Mouse (Mus musculus) liver, adult 10 weeks (tissue): ENCODE results near the gene Tex13b. TPM values are rescaled to one million over a fixed set of nuclear protein-coding genes. Genes with fewer than 3 reads are reported as not detected.

Source experiments
- polyA plus RNA-seq: library from polyadenylated mRNA; stranded (reverse); fragments of 350-450 nt; fragmentation: Illumina TruSeq; extraction: RNeasy Lipid Tissue Mini Kit (QIAGEN cat#74804); gene quantifications from one replicate; pipeline ENCODE4 v1.2.3, GENCODE M21; 2014; ENCODE audit warnings: low read depth, low replicate concordance

Gene Tex13b
- polyA plus RNA-seq, result not detected

DNA sequence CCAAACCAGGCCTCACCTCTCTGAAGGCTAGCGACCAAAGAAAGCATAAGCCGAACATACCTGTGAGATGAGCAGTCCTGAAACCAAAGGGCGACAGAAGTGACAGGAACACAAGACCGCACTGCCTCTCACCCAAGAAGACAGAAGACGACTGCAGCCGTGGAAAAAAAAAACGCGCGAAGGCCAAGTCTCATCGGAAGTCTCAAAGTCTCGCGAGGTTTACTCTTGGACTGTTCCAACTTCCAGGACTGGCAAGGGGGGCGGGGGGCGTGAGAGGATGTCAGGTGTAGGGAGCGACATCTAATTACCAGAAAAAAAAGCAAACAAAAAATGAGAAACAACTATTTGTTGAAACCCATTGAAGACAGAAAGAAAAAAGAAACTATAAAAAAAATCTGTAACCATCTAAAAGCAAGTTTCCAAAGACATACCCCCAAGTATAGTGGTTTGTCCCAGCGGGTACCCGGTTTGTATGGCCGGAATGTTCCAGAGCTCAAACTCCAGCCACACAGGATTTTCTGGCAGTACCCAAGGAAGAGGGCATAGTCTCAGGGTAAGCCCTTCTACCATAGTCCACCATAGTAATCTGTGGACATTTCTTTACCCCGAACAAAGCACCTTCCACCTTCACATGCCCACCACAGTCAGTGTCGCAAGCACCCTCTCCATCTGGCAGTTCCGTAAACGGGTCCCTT, at the start of gene Tex13b:
TSS of gene Tex13b (minus strand) at position 122 of the 695 bp plus-strand sequence.

Other genes starting within 250 kb of the Tex13b start
- 96.3 TPM for gene Tsc22d3, start 212.8 kb downstream of the Tex13b start, polyA plus RNA-seq
- 8.0 TPM for gene Mid2, start 148.8 kb downstream of the Tex13b start, polyA plus RNA-seq
- gene Vsig1, start 94.2 kb upstream of the Tex13b start, polyA plus RNA-seq, result not detected
- 18.4 TPM for gene Psmd10, start 143.3 kb upstream of the Tex13b start, polyA plus RNA-seq
- gene Atg4a, start 143.5 kb upstream of the Tex13b start, polyA plus RNA-seq, result 28.5 TPM